23 mouse cellular contexts compared by ENCODE assay signal in the genomic region with DNA sequence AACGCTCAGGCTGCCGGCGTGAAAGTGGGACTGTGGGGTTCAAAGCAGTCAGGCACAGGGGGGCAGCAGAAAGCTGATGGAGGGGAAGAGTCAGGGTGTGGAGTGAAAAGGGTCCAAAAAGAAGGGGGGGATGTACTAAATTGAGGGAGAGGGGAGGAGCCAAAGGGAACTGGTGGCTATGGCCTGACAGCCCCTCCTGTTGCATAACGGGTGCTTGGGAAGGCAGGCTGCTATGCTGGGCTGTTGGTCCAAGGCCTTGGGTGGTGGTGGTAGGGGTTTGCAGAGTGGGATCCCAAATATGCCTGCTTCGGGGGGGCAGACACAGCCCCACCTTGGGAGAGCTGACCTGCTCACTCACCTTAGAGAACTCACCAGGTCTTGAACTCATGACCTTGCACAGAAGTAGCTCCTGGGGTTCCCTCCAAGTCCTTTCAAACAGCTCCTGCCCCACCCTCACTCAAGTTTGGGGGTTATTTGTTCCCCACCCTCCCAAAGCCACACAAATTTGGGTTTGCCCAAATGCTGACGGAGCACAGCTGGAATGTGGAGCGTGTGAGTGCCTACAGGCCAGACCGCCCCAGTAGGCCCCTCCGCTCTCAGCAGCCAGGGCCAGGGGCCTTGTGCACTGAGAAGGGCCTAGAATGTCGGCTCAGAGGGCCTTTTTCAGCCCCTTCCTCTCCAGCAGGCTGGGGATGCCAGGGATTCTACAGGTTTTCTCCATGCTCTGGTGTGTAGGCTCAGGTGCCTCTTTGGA. TPM values are rescaled to one million over a fixed set of nuclear protein-coding genes. Genes with fewer than 3 reads are reported as not detected.
DNase-seq lines count a peak whose midpoint lies in the region; ATAC-seq lines count a peak whose summit lies in the region.
"Had no signal": no experiment of that assay in that cellular context is flagged by ENCODE, and none has a peak within 500 bp of the region (broad histone marks: within the 10 kb centered on the region; RNA-seq: fewer than 3 reads in every experiment).

No protein-coding gene starts in this region.

- H3K9ac ChIP-seq in kidney, embryonic 15.5 days: no peak overlapping the region
- no peak overlapping the region for H3K9ac ChIP-seq in midbrain, embryonic 11.5 days (ENCODE audit: low read length)
- H3K9ac ChIP-seq: forebrain, embryonic 12.5 days; hindbrain, embryonic 13.5 days; liver, embryonic 14.5 days had no signal

- H3K9me3 ChIP-seq in kidney, embryonic 15.5 days (replicated peaks): no peaks in the 10 kb centered on the region
- no peaks in the 10 kb centered on the region for H3K9me3 ChIP-seq in midbrain, embryonic 10.5 days (replicated peaks)
- H3K9me3 ChIP-seq in midbrain, embryonic 11.5 days (ENCODE audit: control insufficient read depth, low read length): no peaks in the 10 kb centered on the region
- H3K9me3 ChIP-seq: forebrain, embryonic 12.5 days; G1E; heart, embryonic 10.5 days; hindbrain, embryonic 13.5 days had no signal

- peaks cover 1% of the 10 kb centered on the region for H3K27me3 ChIP-seq in kidney, embryonic 15.5 days
- peaks cover 22% of the 10 kb centered on the region for H3K27me3 ChIP-seq in midbrain, embryonic 10.5 days (ENCODE audit: low read depth, poor library complexity, severe bottlenecking)
- no peaks in the 10 kb centered on the region for H3K27me3 ChIP-seq in midbrain, embryonic 11.5 days (ENCODE audit: control insufficient read depth, insufficient read depth, low read length)

- 0 out of 2 replicates have a peak, but pooled peaks have one; percentile 14 for ATAC-seq in kidney, embryonic 15.5 days (replicated peaks; ENCODE audit: low FRiP score)
- no peak for ATAC-seq in midbrain, embryonic 11.5 days (ENCODE audit: low FRiP score)
- ATAC-seq: CD4-positive, CD25-positive, alpha-beta regulatory T cell, adult 4 months; midbrain, embryonic 16.5 days had no signal

- 68% methylated on average over 10 of the region's 10 CpGs for WGBS in kidney, embryonic 15.5 days
- 84% methylated on average over 10 of the region's 10 CpGs for WGBS in midbrain, embryonic 10.5 days
- whole genome bisulfite sequencing in midbrain, embryonic 11.5 days: 85% methylated on average over 10 of the region's 10 CpGs

- DNase-seq in heart, adult 11 months: peak; percentile 88
- no peak for DNase-seq in heart, postnatal 4 days
- no peak for DNase-seq in kidney, adult 8-10 months
- DNase-seq in midbrain, embryonic 10.5 days (ENCODE audit: low spot score): no peak
- DNase-seq in midbrain, embryonic 11.5 days (ENCODE audit: low spot score, missing footprints): no peak
- DNase-seq in left cerebral cortex, postnatal 25 days (ENCODE audit: low spot score in 2 of 2): no peak
- no peak for DNase-seq in spleen, postnatal 4 days (ENCODE audit: low spot score in 2 of 2)
- DNase-seq: cerebellum, adult 9-10 months; gastrocnemius, postnatal 14 days; kidney, adult 11 months; layer of hippocampus, postnatal 36 days; left cerebral cortex, postnatal 4 days had no signal

- H3K36me3 ChIP-seq in kidney, embryonic 15.5 days: no peaks in the 10 kb centered on the region
- no peaks in the 10 kb centered on the region for H3K36me3 ChIP-seq in midbrain, embryonic 10.5 days
- H3K36me3 ChIP-seq in midbrain, embryonic 11.5 days (ENCODE audit: control insufficient read depth, insufficient read depth, low read length): no peaks in the 10 kb centered on the region
- H3K36me3 ChIP-seq: forebrain, embryonic 12.5 days; G1E; hindbrain, embryonic 13.5 days had no signal

- peaks cover 25% of the 10 kb centered on the region for H3K4me1 ChIP-seq in kidney, embryonic 15.5 days
- H3K4me1 ChIP-seq in midbrain, embryonic 10.5 days: peaks cover 2% of the 10 kb centered on the region
- no peaks in the 10 kb centered on the region for H3K4me1 ChIP-seq in midbrain, embryonic 11.5 days (ENCODE audit: control insufficient read depth, insufficient read depth, low read length)

- no peak overlapping the region for H3K4me3 ChIP-seq in kidney, embryonic 15.5 days (replicated peaks)
- H3K4me3 ChIP-seq in midbrain, embryonic 10.5 days: no peak overlapping the region
- H3K4me3 ChIP-seq in midbrain, embryonic 11.5 days (ENCODE audit: low read depth, low read length): no peak overlapping the region
- H3K4me3 ChIP-seq: forebrain, embryonic 12.5 days; heart, embryonic 10.5 days; hindbrain, embryonic 13.5 days had no signal

- no peak overlapping the region for H3K4me2 ChIP-seq in kidney, embryonic 15.5 days
- no peak overlapping the region for H3K4me2 ChIP-seq in midbrain, embryonic 11.5 days
- H3K4me2 ChIP-seq: forebrain, embryonic 12.5 days; hindbrain, embryonic 13.5 days had no signal

- peak overlapping the region; percentile 60 for H3K27ac ChIP-seq in kidney, embryonic 15.5 days
- peak overlapping the region; percentile 17; the same call in 1 of the 2 replicates for H3K27ac ChIP-seq in midbrain, embryonic 10.5 days (replicated peaks)
- H3K27ac ChIP-seq in midbrain, embryonic 11.5 days (ENCODE audit: low read depth, low read length): no peak overlapping the region
- H3K27ac ChIP-seq: forebrain, embryonic 12.5 days; hindbrain, embryonic 13.5 days; liver, embryonic 14.5 days had no signal

- intact Hi-C loops in left cerebral cortex, postnatal 25 days (cut with DNase I): no loop called here

RNA-seq across cellular contexts. Expression of a gene that starts 22.5 kb away (rescaled TPM):
- not detected for total RNA-seq in heart, postnatal 4 days (2021)
- polyA plus RNA-seq in kidney, embryonic 15.5 days (2015; fragmentation: Nextera tagmentation; extraction: Ambion mirVana): not detected in 2 replicates
- not detected in 2 replicates for polyA plus RNA-seq in midbrain, embryonic 10.5 days (2016; fragmentation: Nextera tagmentation; extraction: Ambion mirVana)
- polyA plus RNA-seq in midbrain, embryonic 11.5 days (2014; fragmentation: Nextera tagmentation; extraction: Ambion mirVana): not detected in 2 replicates
- not detected for total RNA-seq in left cerebral cortex, postnatal 25 days (2021)
- total RNA-seq: gastrocnemius, postnatal 14 days; layer of hippocampus, adult 18-20 months; layer of hippocampus, postnatal 36 days; left cerebral cortex, postnatal 4 days; megakaryocyte, adult 5-6 weeks had no signal
- polyA plus RNA-seq: CD4-positive, CD25-positive, alpha-beta regulatory T cell, adult 4 months; cortical plate, adult 2 months; forebrain, embryonic 12.5 days; heart, embryonic 10.5 days; hindbrain, embryonic 13.5 days; midbrain, embryonic 16.5 days had no signal

RNA-seq across cellular contexts. Expression of a gene that starts 28.5 kb away (rescaled TPM):
- 10 to 100 TPM; 16.4 to 19.3 TPM for total RNA-seq in heart, postnatal 4 days (2021)
- polyA plus RNA-seq in kidney, embryonic 15.5 days (2015; fragmentation: Nextera tagmentation; extraction: Ambion mirVana): 67.1 and 70.1 TPM in 2 replicates
- 30.9 and 33.9 TPM in 2 replicates for polyA plus RNA-seq in midbrain, embryonic 10.5 days (2016; fragmentation: Nextera tagmentation; extraction: Ambion mirVana)
- polyA plus RNA-seq in midbrain, embryonic 11.5 days (2014; fragmentation: Nextera tagmentation; extraction: Ambion mirVana): 17.0 and 20.3 TPM in 2 replicates
- total RNA-seq in left cerebral cortex, postnatal 25 days (2021): 1 to 10 TPM; 5.5 to 5.9 TPM
- total RNA-seq: G1E; megakaryocyte, adult 5-6 weeks had no signal
- polyA plus RNA-seq: CD4-positive, CD25-positive, alpha-beta regulatory T cell, adult 4 months had no signal

RNA-seq across cellular contexts. Expression of a gene that starts 33.8 kb away (rescaled TPM):
- 1,000 to 10,000 TPM; 8,328 to 9,816 TPM for total RNA-seq in heart, postnatal 4 days (2021)
- polyA plus RNA-seq in kidney, embryonic 15.5 days (2015; fragmentation: Nextera tagmentation; extraction: Ambion mirVana): 1.8 and 3.9 TPM in 2 replicates
- 0.36 and 0.51 TPM in 2 replicates for polyA plus RNA-seq in midbrain, embryonic 10.5 days (2016; fragmentation: Nextera tagmentation; extraction: Ambion mirVana)
- polyA plus RNA-seq in midbrain, embryonic 11.5 days (2014; fragmentation: Nextera tagmentation; extraction: Ambion mirVana): 0.48 and 0.63 TPM in 2 replicates
- total RNA-seq in left cerebral cortex, postnatal 25 days (2021): not detected
- total RNA-seq: G1E; layer of hippocampus, adult 18-20 months; layer of hippocampus, postnatal 36 days; megakaryocyte, adult 5-6 weeks had no signal
- polyA plus RNA-seq: CD4-positive, CD25-positive, alpha-beta regulatory T cell, adult 4 months; G1E had no signal

RNA-seq across cellular contexts. Expression of a gene that starts 38.3 kb away (rescaled TPM):
- total RNA-seq in heart, postnatal 4 days (2021): not detected
- not detected in 2 replicates for polyA plus RNA-seq in kidney, embryonic 15.5 days (2015; fragmentation: Nextera tagmentation; extraction: Ambion mirVana)
- polyA plus RNA-seq in midbrain, embryonic 10.5 days (2016; fragmentation: Nextera tagmentation; extraction: Ambion mirVana): not detected in 2 replicates
- polyA plus RNA-seq in midbrain, embryonic 11.5 days (2014; fragmentation: Nextera tagmentation; extraction: Ambion mirVana): not detected in 2 replicates
- not detected for total RNA-seq in left cerebral cortex, postnatal 25 days (2021)
- total RNA-seq: gastrocnemius, postnatal 14 days; layer of hippocampus, adult 18-20 months; layer of hippocampus, postnatal 36 days; left cerebral cortex, postnatal 4 days; megakaryocyte, adult 5-6 weeks had no signal
- polyA plus RNA-seq: CD4-positive, CD25-positive, alpha-beta regulatory T cell, adult 4 months; cortical plate, adult 2 months; forebrain, embryonic 12.5 days; G1E; heart, embryonic 10.5 days; hindbrain, embryonic 13.5 days; liver, embryonic 14.5 days; midbrain, embryonic 16.5 days had no signal

RNA-seq across cellular contexts. Expression of a gene that starts 51.0 kb away (rescaled TPM):
- total RNA-seq in heart, postnatal 4 days (2021): not detected
- polyA plus RNA-seq in kidney, embryonic 15.5 days (2015; fragmentation: Nextera tagmentation; extraction: Ambion mirVana): not detected in 2 replicates
- not detected in 2 replicates for polyA plus RNA-seq in midbrain, embryonic 10.5 days (2016; fragmentation: Nextera tagmentation; extraction: Ambion mirVana)
- not detected in 2 replicates for polyA plus RNA-seq in midbrain, embryonic 11.5 days (2014; fragmentation: Nextera tagmentation; extraction: Ambion mirVana)
- under 1 TPM in 1 of 2 experiments, not detected in 1; 0.14 TPM for total RNA-seq in left cerebral cortex, postnatal 25 days (2021)
- total RNA-seq: gastrocnemius, postnatal 14 days; layer of hippocampus, postnatal 36 days; left cerebral cortex, postnatal 4 days; megakaryocyte, adult 5-6 weeks had no signal
- polyA plus RNA-seq: CD4-positive, CD25-positive, alpha-beta regulatory T cell, adult 4 months; forebrain, embryonic 12.5 days; G1E; heart, embryonic 10.5 days; hindbrain, embryonic 13.5 days; liver, embryonic 14.5 days; midbrain, embryonic 16.5 days had no signal
